Mouse (Mus musculus) CH12.LX (cell line): ENCODE results near the gene Kcnh2.

ENCODE experiments used
- CTCF ChIP-seq, 2 experiments: IDR thresholded peaks in 1 of 2; conservative IDR thresholded peaks in 1 of 2; 2 replicates each; pipeline ENCODE4 v1.5.1; 2011 to 2012; ENCODE audit warnings: low read depth in 2 of 2, low read length in 2 of 2, improper control_type of control experiment in 1 of 2, inconsistent platforms in 1 of 2, mild to moderate bottlenecking in 1 of 2, moderate library complexity in 1 of 2
- EP300 ChIP-seq: IDR thresholded peaks from 2 replicates; pipeline ENCODE4 v1.6.1; 2011; ENCODE audit warnings: low read length, improper control_type of control experiment
- MAFK ChIP-seq: IDR thresholded peaks from 2 replicates; pipeline ENCODE4 v1.6.1; 2011; ENCODE audit warnings: low read length, improper control_type of control experiment; ENCODE audit not compliant: insufficient replicate concordance
- MAX ChIP-seq: IDR thresholded peaks from 2 replicates; pipeline ENCODE4 v1.6.1; 2011; ENCODE audit warnings: low read length, improper control_type of control experiment
- MXI1 ChIP-seq: IDR thresholded peaks from 2 replicates; pipeline ENCODE4 v1.6.1; 2011; ENCODE audit warnings: mild to moderate bottlenecking, low read depth, low read length, improper control_type of control experiment
- MYC ChIP-seq: IDR thresholded peaks from 2 replicates; pipeline ENCODE4 v1.6.1; 2011; ENCODE audit warnings: low read depth, mild to moderate bottlenecking, improper control_type of control experiment, low read length
- TCF12 ChIP-seq: IDR thresholded peaks from 2 replicates; pipeline ENCODE4 v1.6.1; 2014; ENCODE audit warnings: low read depth, mild to moderate bottlenecking, inconsistent platforms, low read length, improper control_type of control experiment
- USF2 ChIP-seq: conservative IDR thresholded peaks from 2 replicates; pipeline ENCODE4 v1.6.1; 2011; ENCODE audit warnings: low read depth, low read length, improper control_type of control experiment

GRCm38 (mm10) chr5:24309223-24309622, 42.2 kb downstream of the Kcnh2 start:
- TF ChIP-seq CTCF (conservative IDR thresholded peaks at IDR 0.05 in 1 of 2, IDR thresholded peaks at IDR 0.05 in 1 of 2; ENCODE audit: low read depth in 2 of 2, low read length in 2 of 2) (no peak), EP300 (no peak), MAFK (no peak), MYC (no peak), USF2 (no peak), MAX (no peak), MXI1 (no peak), TCF12 (no peak)
